Mouse (Mus musculus) forebrain, embryonic 11.5 days (tissue): ENCODE measurements around the gene Prpf31. TPM values are rescaled to one million over a fixed set of nuclear protein-coding genes. Genes with fewer than 3 reads are reported as not detected.

Experiments
- ATAC-seq: fragments of 200-750 bp; cut with Nextera tagmentation; replicated peaks from 2 replicates; pipeline ENCODE4 v1.8.0; 2017; ENCODE audit warnings: moderate TSS enrichment; ENCODE audit not compliant: low FRiP score
- DNase-seq: peaks from one replicate; pipeline ENCODE4 v3.0.0-alpha.2; 2017; ENCODE audit warnings: low spot score
- H3K27ac ChIP-seq: fragments of 300-500 bp; sonication (generic); 2 replicates; pipeline ENCODE4 v1.5.1; 2014; ENCODE audit warnings: low read depth, low read length
- H3K27me3 ChIP-seq: fragments of 300-500 bp; sonication (generic); 2 replicates; pipeline ENCODE4 v1.6.1; 2014; ENCODE audit warnings: mild to moderate bottlenecking, low read length, mixed read lengths; ENCODE audit not compliant: control insufficient read depth, insufficient read depth
- H3K36me3 ChIP-seq: fragments of 300-500 bp; sonication (generic); 2 replicates; pipeline ENCODE4 v1.6.1; 2014; ENCODE audit warnings: mild to moderate bottlenecking, low read length, moderate library complexity, mixed read lengths; ENCODE audit not compliant: control insufficient read depth, insufficient read depth
- H3K4me1 ChIP-seq: fragments of 300-500 bp; sonication (generic); replicated peaks from 2 replicates; pipeline ENCODE4 v1.6.1; 2014; ENCODE audit warnings: low read length, mixed read lengths; ENCODE audit not compliant: control insufficient read depth, insufficient read depth
- H3K4me2 ChIP-seq: fragments of 300-500 bp; sonication (generic); 2 replicates; pipeline ENCODE4 v1.6.1; 2014; ENCODE audit warnings: low read depth, mild to moderate bottlenecking, low read length, moderate library complexity, mixed read lengths; ENCODE audit not compliant: severe bottlenecking
- H3K4me3 ChIP-seq: fragments of 300-500 bp; sonication (generic); 2 replicates; pipeline ENCODE4 v1.5.1; 2014; ENCODE audit warnings: low read depth, low read length
- H3K9ac ChIP-seq: fragments of 300-500 bp; sonication (generic); 2 replicates; pipeline ENCODE4 v1.6.1; 2014; ENCODE audit warnings: low read length
- H3K9me3 ChIP-seq: fragments of 300-500 bp; sonication (generic); 2 replicates; pipeline ENCODE4 v1.6.1; 2016; ENCODE audit warnings: low read length, mixed read lengths; ENCODE audit not compliant: control insufficient read depth
- WGBS: fragments of 180-500 bp; shearing (Covaris S2); extraction: QIAGEN DNeasy Blood & Tissue Kit; methylation state at CpG from one replicate; pipeline ENCODE4 v1.1.7; 2014; 5-methylcytosine and 5-hydroxymethylcytosine counted together
- polyA plus RNA-seq: library from polyadenylated mRNA; unstranded; fragments of >200 nt; fragmentation: Nextera tagmentation; extraction: Ambion mirVana; gene quantifications from 2 replicates; pipeline ENCODE4 v1.2.1, GENCODE M21; 2014

Prpf31 gene
- 157 and 164 TPM in 2 replicates for polyA plus RNA-seq

DNA sequence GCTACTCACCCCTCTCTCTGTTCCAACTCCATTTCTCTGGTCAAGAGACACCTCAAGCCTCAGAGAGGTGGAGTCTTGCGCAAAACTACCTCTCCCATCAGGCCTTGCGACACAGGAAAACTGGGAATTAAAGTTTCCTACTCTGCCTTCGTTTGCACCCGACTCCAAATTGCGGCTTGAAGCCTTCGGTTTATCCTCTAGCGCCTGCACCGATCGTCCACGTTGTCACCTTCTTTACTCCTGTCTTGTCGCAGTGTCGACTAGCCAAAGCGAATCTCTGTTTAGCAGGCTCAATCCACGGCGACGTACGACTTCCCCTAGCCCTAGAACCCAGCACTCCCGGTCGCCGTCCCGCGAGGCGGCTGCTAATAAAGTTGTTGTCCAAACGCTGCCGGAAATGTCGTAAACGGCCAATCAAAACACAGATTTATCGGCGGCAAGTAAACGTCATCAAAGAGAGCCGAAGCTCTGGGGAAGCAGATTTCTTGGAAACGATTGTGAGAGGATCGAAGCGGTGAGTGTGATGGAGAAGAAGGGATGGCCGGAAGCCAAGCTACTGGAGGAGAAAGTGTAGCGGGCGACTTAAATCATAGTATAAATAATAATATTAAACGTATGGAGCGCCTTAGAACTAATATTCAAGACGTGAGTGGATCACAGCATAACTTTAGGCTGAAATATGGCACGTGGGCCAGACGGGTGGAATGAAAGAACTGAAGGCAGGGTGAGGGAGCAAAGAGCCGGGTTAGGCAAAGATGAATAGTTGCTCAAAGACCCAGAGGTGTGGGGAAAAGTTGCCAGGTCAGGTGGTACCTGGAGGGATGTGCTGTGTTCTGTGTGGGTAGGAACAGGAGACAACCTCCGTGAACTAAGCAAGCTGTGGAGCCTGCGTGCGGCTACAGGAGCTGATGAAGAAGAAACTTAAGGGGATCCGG is at the start of gene Prpf31, which contains the start of gene Tfpt:
Prpf31 (plus strand) TSS at position 443 of the 935 bp plus-strand sequence.
Tfpt (minus strand) TSS at position 387 of the 935 bp plus-strand sequence.
- WGBS = 2% methylated on average over 47 of the region's 47 CpGs
- Histone ChIP-seq H3K4me1 (peaks cover 7% of the 10 kb centered on the region; the same call in 1 of the 2 replicates), H3K27me3 (no peaks in the 10 kb centered on the region), H3K36me3 (peaks cover 2% of the 10 kb centered on the region; the same call in 1 of the 2 replicates), H3K4me2 (peak within 1 kb of the TSS; percentile 90), H3K27ac (no peak within 1 kb of the TSS), H3K4me3 (peak within 1 kb of the TSS; percentile 71), H3K9ac (peak within 1 kb of the TSS; percentile 79), H3K9me3 (no peaks in the 10 kb centered on the region)
- ATAC-seq (peak; percentile 88), DNase-seq (peak; percentile 93)

GRCm38 (mm10) chr7:3580029-3580428 is 49.8 kb upstream of the Prpf31 start:
- Histone ChIP-seq H3K9ac (no peak overlapping the region), H3K4me3 (no peak overlapping the region), H3K9me3 (no peaks in the 10 kb centered on the region), H3K4me2 (no peak overlapping the region), H3K27ac (no peak overlapping the region), H3K36me3 (no peaks in the 10 kb centered on the region), H3K27me3 (no peaks in the 10 kb centered on the region), H3K4me1 (no peaks in the 10 kb centered on the region)
- DNase-seq (no peak), ATAC-seq (no peak)
- WGBS = 69% methylated on average over 2 of the region's 2 CpGs

DNA sequence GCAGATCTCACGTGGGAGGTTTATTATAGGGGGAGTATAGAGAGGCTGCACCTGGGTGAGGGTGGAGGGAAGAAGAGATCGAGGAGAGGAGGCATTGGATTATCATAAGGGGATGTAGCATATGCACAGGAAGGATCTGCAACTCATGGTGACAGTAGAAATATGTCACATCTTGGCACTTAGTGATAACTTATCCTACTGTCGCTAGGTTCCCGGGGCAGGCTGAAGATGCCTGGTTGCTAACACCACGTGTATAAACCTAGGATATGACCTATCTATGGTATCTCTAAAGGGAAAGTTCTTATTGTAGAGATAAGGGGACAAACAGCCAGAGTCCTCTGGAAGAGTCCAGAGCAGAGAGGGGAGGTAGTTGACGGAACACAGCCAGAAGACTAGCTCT is 44.0 kb upstream of the Prpf31 start:
- Histone ChIP-seq H3K9ac (no peak overlapping the region), H3K4me2 (no peak overlapping the region), H3K9me3 (no peaks in the 10 kb centered on the region), H3K27ac (no peak overlapping the region), H3K4me3 (no peak overlapping the region), H3K27me3 (no peaks in the 10 kb centered on the region), H3K36me3 (no peaks in the 10 kb centered on the region), H3K4me1 (no peaks in the 10 kb centered on the region)
- 16% methylated on average over 6 of the region's 6 CpGs for WGBS
- ATAC-seq = no peak
- no peak for DNase-seq

GRCm38 (mm10) chr7:3586255-3586654 is 43.5 kb upstream of the Prpf31 start:
- 2% methylated on average over 5 of the region's 5 CpGs for WGBS
- H3K4me3 ChIP-seq = no peak overlapping the region
- no peaks in the 10 kb centered on the region for H3K9me3 ChIP-seq
- no peaks in the 10 kb centered on the region for H3K27me3 ChIP-seq
- DNase-seq = no peak
- no peaks in the 10 kb centered on the region for H3K36me3 ChIP-seq
- H3K9ac ChIP-seq = no peak overlapping the region
- no peaks in the 10 kb centered on the region for H3K4me1 ChIP-seq
- H3K27ac ChIP-seq = no peak overlapping the region
- H3K4me2 ChIP-seq = no peak overlapping the region
- ATAC-seq = no peak

DNA sequence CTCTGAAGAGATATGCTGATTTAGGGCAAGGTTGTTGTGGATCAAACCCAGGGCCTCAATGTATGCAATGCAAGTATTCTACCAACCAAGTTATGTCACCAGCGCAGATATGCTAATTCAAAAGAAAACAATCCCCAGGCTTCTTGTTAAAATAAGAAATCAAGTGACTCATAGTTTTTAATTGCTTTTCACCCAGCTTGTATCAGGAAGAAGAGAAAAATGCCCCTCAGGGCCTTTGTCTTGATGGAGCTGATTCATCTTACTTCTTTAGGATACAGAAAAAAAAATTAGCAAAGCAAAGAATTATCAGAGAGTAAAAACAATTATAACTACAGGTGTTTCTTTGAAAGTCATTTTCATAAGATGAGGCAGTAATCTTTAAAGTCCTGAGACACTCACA is 42.5 kb upstream of the Prpf31 start:
- 73% methylated on average over 1 of the region's 1 CpGs for WGBS

DNA sequence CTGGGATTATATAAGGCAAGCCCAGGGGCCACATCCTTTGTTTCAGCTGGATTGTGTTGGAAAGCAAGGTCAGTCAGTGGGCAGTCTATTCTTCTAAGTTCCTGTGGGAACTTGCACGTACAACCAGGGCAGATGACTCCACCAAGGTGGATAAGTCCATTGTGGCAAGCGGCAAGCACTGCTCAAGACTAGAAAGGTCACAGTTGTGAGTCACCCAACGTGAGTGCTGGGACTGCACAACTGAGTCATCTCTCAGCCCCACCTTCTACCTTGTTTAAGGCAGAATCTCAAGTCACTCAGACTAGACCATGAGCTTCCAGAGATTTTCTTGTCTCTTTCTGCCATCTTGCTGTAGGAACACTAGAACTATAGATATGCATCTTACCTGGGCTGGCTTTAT is 39.2 kb upstream of the Prpf31 start:
- DNase-seq (no peak), ATAC-seq (no peak)
- WGBS = 84% methylated on average over 3 of the region's 3 CpGs

More for the DNA sequence above, 42.5 kb upstream of the Prpf31 start:
- Histone ChIP-seq H3K27ac (no peak overlapping the region), H3K9me3 (no peaks in the 10 kb centered on the region), H3K27me3 (no peaks in the 10 kb centered on the region), H3K4me1 (no peaks in the 10 kb centered on the region), H3K36me3 (no peaks in the 10 kb centered on the region), H3K4me3 (no peak overlapping the region), H3K9ac (no peak overlapping the region), H3K4me2 (no peak overlapping the region)
- DNase-seq (no peak), ATAC-seq (no peak)

GRCm38 (mm10) chr7:3591534-3591933 is 38.3 kb upstream of the Prpf31 start:
- DNase-seq (no peak), ATAC-seq (no peak)
- Histone ChIP-seq H3K9ac (no peak overlapping the region), H3K4me1 (no peaks in the 10 kb centered on the region), H3K4me2 (no peak overlapping the region), H3K36me3 (no peaks in the 10 kb centered on the region), H3K9me3 (no peaks in the 10 kb centered on the region), H3K27me3 (no peaks in the 10 kb centered on the region), H3K27ac (no peak overlapping the region), H3K4me3 (no peak overlapping the region)
- 70% methylated on average over 1 of the region's 1 CpGs for WGBS

More for the DNA sequence above, 39.2 kb upstream of the Prpf31 start:
- Histone ChIP-seq H3K9me3 (no peaks in the 10 kb centered on the region), H3K27me3 (no peaks in the 10 kb centered on the region), H3K4me3 (no peak overlapping the region), H3K27ac (no peak overlapping the region), H3K36me3 (no peaks in the 10 kb centered on the region), H3K9ac (no peak overlapping the region), H3K4me2 (no peak overlapping the region), H3K4me1 (no peaks in the 10 kb centered on the region)

- H3K9me3 ChIP-seq = no peaks in the 10 kb centered on the region
- no peaks in the 10 kb centered on the region for H3K4me1 ChIP-seq
- 0 out of 2 replicates have a peak, but pooled peaks have one; percentile 49 for ATAC-seq
- no peaks in the 10 kb centered on the region for H3K27me3 ChIP-seq
- no peak overlapping the region for H3K4me3 ChIP-seq
- no peak overlapping the region for H3K27ac ChIP-seq
- H3K4me2 ChIP-seq = no peak overlapping the region
- no peaks in the 10 kb centered on the region for H3K36me3 ChIP-seq
- no peak for DNase-seq
- no peak overlapping the region for H3K9ac ChIP-seq
Measured at GRCm38 (mm10) chr7:3593855-3594254, 35.9 kb upstream of the Prpf31 start.
